Mouse (Mus musculus) intestine, embryonic 14.5 days (tissue): ENCODE data around the gene Sltm. TPM values are rescaled to one million over a fixed set of nuclear protein-coding genes. Genes with fewer than 3 reads are reported as not detected.
"Not testable (repeated sequence)": the region's sequence is repeated elsewhere in the genome, so short reads cannot be mapped to it uniquely, and the experiment has no call there.

Experiments
- ATAC-seq: fragments of 200-750 bp; cut with Nextera tagmentation; replicated peaks from 2 replicates; pipeline ENCODE4 v1.8.0; 2017; ENCODE audit warnings: low read depth, moderate number of reproducible peaks, moderate TSS enrichment, moderate library complexity; ENCODE audit not compliant: low FRiP score, low TSS enrichment
- DNase-seq: peaks from one replicate; pipeline ENCODE4 v3.0.0-alpha.2; 2018; ENCODE audit warnings: low spot score
- H3K27ac ChIP-seq: fragments of 300-500 bp; sonication (generic); 2 replicates; pipeline ENCODE4 v1.5.1; 2014; ENCODE audit warnings: low read depth, mild to moderate bottlenecking, control low read depth
- H3K27me3 ChIP-seq: fragments of 300-500 bp; sonication (generic); replicated peaks from 2 replicates; pipeline ENCODE4 v1.6.1; 2014; ENCODE audit warnings: low read length, control low read depth; ENCODE audit not compliant: control insufficient read depth, insufficient read depth
- H3K36me3 ChIP-seq: fragments of 300-500 bp; sonication (generic); 2 replicates; pipeline ENCODE4 v1.6.1; 2014; ENCODE audit warnings: low read length, control low read depth; ENCODE audit not compliant: control insufficient read depth, insufficient read depth
- H3K4me1 ChIP-seq: fragments of 300-500 bp; sonication (generic); replicated peaks from 2 replicates; pipeline ENCODE4 v1.6.1; 2014; ENCODE audit warnings: low read length, control low read depth, mixed read lengths; ENCODE audit not compliant: control insufficient read depth, insufficient read depth
- H3K4me2 ChIP-seq: fragments of 300-500 bp; sonication (generic); 2 replicates; pipeline ENCODE4 v1.6.1; 2014; ENCODE audit warnings: low read length
- H3K4me3 ChIP-seq: fragments of 300-500 bp; sonication (generic); 2 replicates; pipeline ENCODE4 v1.5.1; 2014; ENCODE audit warnings: low read depth, low read length, control low read depth, mixed read lengths
- H3K9ac ChIP-seq: fragments of 300-500 bp; sonication (generic); 2 replicates; pipeline ENCODE4 v1.6.1; 2014; ENCODE audit warnings: mild to moderate bottlenecking, low read length
- H3K9me3 ChIP-seq: fragments of 300-500 bp; sonication (generic); 2 replicates; pipeline ENCODE4 v1.6.1; 2016; ENCODE audit warnings: low read length, control low read depth; ENCODE audit not compliant: control insufficient read depth
- WGBS: fragments of 180-500 bp; shearing (Covaris S2); extraction: QIAGEN DNeasy Blood & Tissue Kit; methylation state at CpG from one replicate; pipeline ENCODE4 v1.1.7; 2014; 5-methylcytosine and 5-hydroxymethylcytosine counted together
- polyA plus RNA-seq: library from polyadenylated mRNA; unstranded; fragments of >200 nt; fragmentation: Nextera tagmentation; extraction: Ambion mirVana; gene quantifications from 2 replicates; pipeline ENCODE4 v1.2.1, GENCODE M21; 2014

The Sltm gene
- polyA plus RNA-seq, 1 experiment from 2014 or later = 56.5 TPM

- Histone ChIP-seq H3K27ac (peak overlapping the region; percentile 99), H3K9me3 (no peaks in the 10 kb centered on the region), H3K36me3 (peaks cover 13% of the 10 kb centered on the region; the same call in 1 of the 2 replicates), H3K9ac (peak overlapping the region; percentile 93), H3K4me1 (peaks cover 14% of the 10 kb centered on the region), H3K27me3 (no peaks in the 10 kb centered on the region), H3K4me2 (peak overlapping the region; percentile 69), H3K4me3 (peak overlapping the region; percentile 85)
- ATAC-seq = peak; percentile 72
- WGBS = 2% methylated on average over 62 of the region's 64 CpGs
- no peak for DNase-seq
Measured at GRCm38 (mm10) chr9:70543048-70543880, 710 bp downstream of the Sltm start.

GRCm38 (mm10) chr9:70543985-70544384, 1.4 kb downstream of the Sltm start:
- peaks cover 14% of the 10 kb centered on the region for H3K4me1 ChIP-seq
- H3K4me2 ChIP-seq = peak overlapping the region; percentile 69
- 55% methylated on average over 5 of the region's 5 CpGs for WGBS
- H3K27ac ChIP-seq = no peak overlapping the region
- peaks cover 15% of the 10 kb centered on the region; the same call in 1 of the 2 replicates for H3K36me3 ChIP-seq
- H3K9ac ChIP-seq = peak overlapping the region; percentile 17; the same call in 1 of the 2 replicates
- no peaks in the 10 kb centered on the region for H3K27me3 ChIP-seq
- DNase-seq (no peak), ATAC-seq (no peak)
- H3K9me3 ChIP-seq = no peaks in the 10 kb centered on the region
- peak overlapping the region; percentile 85 for H3K4me3 ChIP-seq

- Histone ChIP-seq H3K27me3 (no peaks in the 10 kb centered on the region), H3K4me1 (peaks cover 14% of the 10 kb centered on the region), H3K9ac (no peak overlapping the region), H3K27ac (no peak overlapping the region), H3K36me3 (peaks cover 15% of the 10 kb centered on the region; the same call in 1 of the 2 replicates), H3K4me2 (no peak overlapping the region), H3K4me3 (no peak overlapping the region), H3K9me3 (no peaks in the 10 kb centered on the region)
- no peak for DNase-seq
- 62% methylated on average over 1 of the region's 1 CpGs for WGBS
- no peak for ATAC-seq
Measured at GRCm38 (mm10) chr9:70544831-70545230, 2.3 kb downstream of the Sltm start.

GRCm38 (mm10) chr9:70546576-70546975, 4.0 kb downstream of the Sltm start:
- not testable (repeated sequence) for ATAC-seq, H3K9me3 ChIP-seq, DNase-seq, H3K4me2 ChIP-seq, H3K4me3 ChIP-seq, H3K9ac ChIP-seq, H3K27me3 ChIP-seq, H3K27ac ChIP-seq
- 74% methylated on average over 3 of the region's 3 CpGs for WGBS
- Histone ChIP-seq H3K36me3 (peaks cover 18% of the 10 kb centered on the region; the same call in 1 of the 2 replicates), H3K4me1 (peaks cover 13% of the 10 kb centered on the region)

GRCm38 (mm10) chr9:70548304-70548703, 5.8 kb downstream of the Sltm start:
- Histone ChIP-seq H3K9me3 (0 out of 2 replicates have a peak, but pooled peaks cover 10% of the 10 kb centered on the region), H3K4me2 (no peak overlapping the region), H3K27me3 (no peaks in the 10 kb centered on the region), H3K4me1 (peaks cover 10% of the 10 kb centered on the region), H3K4me3 (no peak overlapping the region), H3K9ac (no peak overlapping the region), H3K27ac (no peak overlapping the region), H3K36me3 (peaks cover 31% of the 10 kb centered on the region)
- DNase-seq = no peak
- no peak for ATAC-seq
- 75% methylated on average over 4 of the region's 4 CpGs for WGBS

GRCm38 (mm10) chr9:70551524-70551923, 9.0 kb downstream of the Sltm start:
- Histone ChIP-seq H3K27me3 (no peaks in the 10 kb centered on the region), H3K9me3 (peaks cover 13% of the 10 kb centered on the region), H3K4me1 (peaks cover 2% of the 10 kb centered on the region; the same call in 1 of the 2 replicates), H3K4me3 (no peak overlapping the region), H3K27ac (no peak overlapping the region), H3K36me3 (peaks cover 35% of the 10 kb centered on the region), H3K4me2 (no peak overlapping the region), H3K9ac (no peak overlapping the region)
- WGBS = 98% methylated on average over 1 of the region's 1 CpGs
- DNase-seq (no peak), ATAC-seq (no peak)

GRCm38 (mm10) chr9:70552233-70552632, 9.7 kb downstream of the Sltm start:
- H3K9ac ChIP-seq, H3K27me3 ChIP-seq, H3K27ac ChIP-seq, H3K4me1 ChIP-seq, H3K4me2 ChIP-seq, DNase-seq, ATAC-seq, H3K4me3 ChIP-seq: not testable (repeated sequence)
- Histone ChIP-seq H3K36me3 (peaks cover 29% of the 10 kb centered on the region), H3K9me3 (peaks cover 13% of the 10 kb centered on the region)
- 93% methylated on average over 2 of the region's 2 CpGs for WGBS

GRCm38 (mm10) chr9:70555431-70555830, 12.9 kb downstream of the Sltm start:
- H3K36me3 ChIP-seq = peaks cover 36% of the 10 kb centered on the region
- H3K4me1 ChIP-seq = no peaks in the 10 kb centered on the region
- peaks cover 13% of the 10 kb centered on the region for H3K9me3 ChIP-seq
- ATAC-seq (no peak), DNase-seq (no peak)
- no peak overlapping the region for H3K4me2 ChIP-seq
- H3K9ac ChIP-seq = no peak overlapping the region
- no peak overlapping the region for H3K4me3 ChIP-seq
- H3K27me3 ChIP-seq = no peaks in the 10 kb centered on the region
- H3K27ac ChIP-seq = no peak overlapping the region

- Histone ChIP-seq H3K27me3 (no peaks in the 10 kb centered on the region), H3K36me3 (peaks cover 31% of the 10 kb centered on the region), H3K27ac (no peak overlapping the region), H3K4me2 (no peak overlapping the region), H3K9me3 (peaks cover 13% of the 10 kb centered on the region), H3K4me3 (no peak overlapping the region), H3K9ac (no peak overlapping the region), H3K4me1 (no peaks in the 10 kb centered on the region)
- no peak for ATAC-seq
- no peak for DNase-seq
- WGBS = 91% methylated on average over 5 of the region's 5 CpGs
Measured at GRCm38 (mm10) chr9:70556796-70557195, 14.2 kb downstream of the Sltm start.
